Mouse (Mus musculus): Measurements from ENCODE around the gene Nfasc. TPM values are rescaled to one million over a fixed set of nuclear protein-coding genes. Genes with fewer than 3 reads are reported as not detected.

The Nfasc gene
- polyA plus RNA-seq, 1 experiment from 2014 or later, result 0.12 TPM

- 94% methylated on average over 7 of the region's 7 CpGs for WGBS
- Histone ChIP-seq H3K9me3 (replicated peaks; ENCODE audit: low read length) (no peaks in the 10 kb centered on the region), H3K9ac (ENCODE audit: low read depth, low read length) (no peak overlapping the region), H3K4me2 (ENCODE audit: low read length) (no peak overlapping the region), H3K4me1 (replicated peaks; ENCODE audit: insufficient read depth, low read length) (no peaks in the 10 kb centered on the region), H3K27me3 (ENCODE audit: insufficient read depth, low read length) (no peaks in the 10 kb centered on the region), H3K36me3 (ENCODE audit: insufficient read depth, low read length) (no peaks in the 10 kb centered on the region), H3K4me3 (replicated peaks; ENCODE audit: low read depth, low read length) (no peak overlapping the region), H3K27ac (no peak overlapping the region)
- ATAC-seq (replicated peaks; ENCODE audit: low FRiP score, low read depth) (no peak), DNase-seq (ENCODE audit: low spot score) (no peak)
- no peak for TF ChIP-seq CTCF (IDR thresholded peaks at IDR 0.05; ENCODE audit: low read depth)
Observed at GRCm38 (mm10) chr1:132572851-132573250, 168.7 kb downstream of the Nfasc start.

- ATAC-seq (replicated peaks; ENCODE audit: low FRiP score, low read depth) (no peak), DNase-seq (ENCODE audit: low spot score) (no peak)
- Histone ChIP-seq H3K27me3 (ENCODE audit: insufficient read depth, low read length) (no peaks in the 10 kb centered on the region), H3K9me3 (replicated peaks; ENCODE audit: low read length) (no peaks in the 10 kb centered on the region), H3K4me3 (replicated peaks; ENCODE audit: low read depth, low read length) (no peak overlapping the region), H3K4me2 (ENCODE audit: low read length) (no peak overlapping the region), H3K9ac (ENCODE audit: low read depth, low read length) (no peak overlapping the region), H3K4me1 (replicated peaks; ENCODE audit: insufficient read depth, low read length) (no peaks in the 10 kb centered on the region), H3K36me3 (ENCODE audit: insufficient read depth, low read length) (no peaks in the 10 kb centered on the region), H3K27ac (no peak overlapping the region)
- 100% methylated on average over 1 of the region's 1 CpGs for WGBS
- TF ChIP-seq CTCF (IDR thresholded peaks at IDR 0.05; ENCODE audit: low read depth), result no peak
Observed at GRCm38 (mm10) chr1:132571613-132572012, 170.0 kb downstream of the Nfasc start.

GRCm38 (mm10) chr1:132570906-132571305, 170.7 kb downstream of the Nfasc start:
- no peak for TF ChIP-seq CTCF (IDR thresholded peaks at IDR 0.05; ENCODE audit: low read depth)
- H3K9ac ChIP-seq (ENCODE audit: low read depth, low read length), result no peak overlapping the region
- no peak overlapping the region for H3K4me2 ChIP-seq (ENCODE audit: low read length)
- H3K36me3 ChIP-seq (ENCODE audit: insufficient read depth, low read length), result no peaks in the 10 kb centered on the region
- DNase-seq (ENCODE audit: low spot score) (no peak), ATAC-seq (replicated peaks; ENCODE audit: low FRiP score, low read depth) (no peak)
- H3K9me3 ChIP-seq (replicated peaks; ENCODE audit: low read length), result no peaks in the 10 kb centered on the region
- no peaks in the 10 kb centered on the region for H3K4me1 ChIP-seq (replicated peaks; ENCODE audit: insufficient read depth, low read length)
- H3K27ac ChIP-seq, result no peak overlapping the region
- 80% methylated on average over 8 of the region's 8 CpGs for WGBS
- H3K27me3 ChIP-seq (ENCODE audit: insufficient read depth, low read length), result no peaks in the 10 kb centered on the region
- no peak overlapping the region for H3K4me3 ChIP-seq (replicated peaks; ENCODE audit: low read depth, low read length)

GRCm38 (mm10) chr1:132570068-132570780, 171.4 kb downstream of the Nfasc start:
- no peak for ATAC-seq (replicated peaks; ENCODE audit: low FRiP score, low read depth)
- Histone ChIP-seq H3K4me1 (replicated peaks; ENCODE audit: insufficient read depth, low read length) (no peaks in the 10 kb centered on the region), H3K4me2 (ENCODE audit: low read length) (no peak overlapping the region), H3K4me3 (replicated peaks; ENCODE audit: low read depth, low read length) (no peak overlapping the region), H3K9me3 (replicated peaks; ENCODE audit: low read length) (no peaks in the 10 kb centered on the region), H3K36me3 (ENCODE audit: insufficient read depth, low read length) (no peaks in the 10 kb centered on the region), H3K27ac (no peak overlapping the region), H3K9ac (ENCODE audit: low read depth, low read length) (no peak overlapping the region), H3K27me3 (ENCODE audit: insufficient read depth, low read length) (no peaks in the 10 kb centered on the region)
- WGBS, result 89% methylated on average over 15 of the region's 15 CpGs
- no peak for TF ChIP-seq CTCF (IDR thresholded peaks at IDR 0.05; ENCODE audit: low read depth)
- DNase-seq (ENCODE audit: low spot score), result no peak

- no peaks in the 10 kb centered on the region for H3K4me1 ChIP-seq (replicated peaks; ENCODE audit: insufficient read depth, low read length)
- no peaks in the 10 kb centered on the region for H3K27me3 ChIP-seq (ENCODE audit: insufficient read depth, low read length)
- ATAC-seq (replicated peaks; ENCODE audit: low FRiP score, low read depth) (no peak), DNase-seq (ENCODE audit: low spot score) (no peak)
- no peaks in the 10 kb centered on the region for H3K36me3 ChIP-seq (ENCODE audit: insufficient read depth, low read length)
- WGBS, result 77% methylated on average over 9 of the region's 9 CpGs
- H3K9me3 ChIP-seq (replicated peaks; ENCODE audit: low read length), result no peaks in the 10 kb centered on the region
- no peak for TF ChIP-seq CTCF (IDR thresholded peaks at IDR 0.05; ENCODE audit: low read depth)
- H3K27ac ChIP-seq, result no peak overlapping the region
- H3K4me3 ChIP-seq (replicated peaks; ENCODE audit: low read depth, low read length), result no peak overlapping the region
- no peak overlapping the region for H3K4me2 ChIP-seq (ENCODE audit: low read length)
- H3K9ac ChIP-seq (ENCODE audit: low read depth, low read length), result no peak overlapping the region
Observed at GRCm38 (mm10) chr1:132569516-132569915, 172.1 kb downstream of the Nfasc start.

- H3K36me3 ChIP-seq (ENCODE audit: insufficient read depth, low read length), result no peaks in the 10 kb centered on the region
- no peaks in the 10 kb centered on the region for H3K9me3 ChIP-seq (replicated peaks; ENCODE audit: low read length)
- TF ChIP-seq CTCF (IDR thresholded peaks at IDR 0.05; ENCODE audit: low read depth), result no peak
- 80% methylated on average over 11 of the region's 11 CpGs for WGBS
- H3K27me3 ChIP-seq (ENCODE audit: insufficient read depth, low read length), result no peaks in the 10 kb centered on the region
- DNase-seq (ENCODE audit: low spot score) (no peak), ATAC-seq (replicated peaks; ENCODE audit: low FRiP score, low read depth) (no peak)
- H3K4me2 ChIP-seq (ENCODE audit: low read length), result no peak overlapping the region
- H3K9ac ChIP-seq (ENCODE audit: low read depth, low read length), result no peak overlapping the region
- no peak overlapping the region for H3K4me3 ChIP-seq (replicated peaks; ENCODE audit: low read depth, low read length)
- no peaks in the 10 kb centered on the region for H3K4me1 ChIP-seq (replicated peaks; ENCODE audit: insufficient read depth, low read length)
- no peak overlapping the region for H3K27ac ChIP-seq
Observed at GRCm38 (mm10) chr1:132567336-132568125, 174.1 kb downstream of the Nfasc start.

Measured in kidney, postnatal 0 days (tissue).